Mouse (Mus musculus) midbrain, embryonic 13.5 days (tissue): ENCODE results near the gene Apoc4. TPM values are rescaled to one million over a fixed set of nuclear protein-coding genes. Genes with fewer than 3 reads are reported as not detected.

Experiments used
- ATAC-seq: fragments of 200-750 bp; cut with Nextera tagmentation; 2 replicates; pipeline ENCODE4 v1.8.0; 2017; ENCODE audit warnings: mild to moderate bottlenecking, moderate TSS enrichment, moderate library complexity
- H3K27ac ChIP-seq: fragments of 300-500 bp; sonication (generic); 2 replicates; pipeline ENCODE4 v1.5.1; 2015; ENCODE audit warnings: inconsistent platforms, mild to moderate bottlenecking, moderate library complexity
- H3K27me3 ChIP-seq: fragments of 300-500 bp; sonication (generic); 2 replicates; pipeline ENCODE4 v1.6.1; 2015; ENCODE audit warnings: mild to moderate bottlenecking, inconsistent platforms
- H3K36me3 ChIP-seq: fragments of 300-500 bp; sonication (generic); 2 replicates; pipeline ENCODE4 v1.6.1; 2015; ENCODE audit warnings: mild to moderate bottlenecking, inconsistent platforms
- H3K4me1 ChIP-seq: fragments of 300-500 bp; sonication (generic); replicated peaks from 2 replicates; pipeline ENCODE4 v1.6.1; 2015; ENCODE audit warnings: inconsistent platforms
- H3K4me2 ChIP-seq: fragments of 300-500 bp; sonication (generic); replicated peaks from 2 replicates; pipeline ENCODE4 v1.6.1; 2015; ENCODE audit warnings: moderate library complexity, mild to moderate bottlenecking, inconsistent platforms
- H3K4me3 ChIP-seq: fragments of 300-500 bp; sonication (generic); replicated peaks from 2 replicates; pipeline ENCODE4 v1.5.1; 2015; ENCODE audit warnings: mild to moderate bottlenecking, inconsistent platforms
- H3K9ac ChIP-seq: fragments of 300-500 bp; sonication (generic); replicated peaks from 2 replicates; pipeline ENCODE4 v1.6.1; 2015; ENCODE audit warnings: mild to moderate bottlenecking, inconsistent platforms
- H3K9me3 ChIP-seq: fragments of 300-500 bp; sonication (generic); 2 replicates; pipeline ENCODE4 v1.6.1; 2016; ENCODE audit warnings: mild to moderate bottlenecking, inconsistent platforms
- WGBS: fragments of 180-500 bp; shearing (Covaris S2); methylation state at CpG from one replicate; pipeline ENCODE4 v1.1.7; 2015; 5-methylcytosine and 5-hydroxymethylcytosine counted together
- polyA plus RNA-seq: library from polyadenylated mRNA; unstranded; fragments of >200 nt; fragmentation: Nextera tagmentation; extraction: Ambion mirVana; gene quantifications from 2 replicates; pipeline ENCODE4 v1.2.1, GENCODE M21; 2015

Apoc4 gene
- polyA plus RNA-seq, 1 experiment from 2014 or later = not detected

- H3K4me3 ChIP-seq = peak overlapping the region; percentile 36
- peak overlapping the region; percentile 66 for H3K9ac ChIP-seq
- WGBS = 2% methylated on average over 28 of the region's 28 CpGs
- H3K27ac ChIP-seq = no peak overlapping the region; the same call in 1 of the 2 replicates
- H3K4me2 ChIP-seq = peak overlapping the region; percentile 64
- peaks cover 25% of the 10 kb centered on the region for H3K4me1 ChIP-seq
- no peaks in the 10 kb centered on the region for H3K27me3 ChIP-seq
- no peaks in the 10 kb centered on the region for H3K9me3 ChIP-seq
- ATAC-seq = 0 out of 2 replicates have a peak, but pooled peaks have one; percentile 7
- H3K36me3 ChIP-seq = peaks cover 23% of the 10 kb centered on the region
Observed at GRCm38 (mm10) chr7:19697949-19698906, 16.9 kb upstream of the Apoc4 start.

- ATAC-seq = no peak
- H3K36me3 ChIP-seq = peaks cover 12% of the 10 kb centered on the region
- H3K27me3 ChIP-seq = no peaks in the 10 kb centered on the region
- no peaks in the 10 kb centered on the region for H3K9me3 ChIP-seq
- H3K4me3 ChIP-seq = no peak overlapping the region
- H3K9ac ChIP-seq = no peak overlapping the region
- H3K4me2 ChIP-seq = no peak overlapping the region
- H3K27ac ChIP-seq = no peak overlapping the region
- peaks cover 27% of the 10 kb centered on the region for H3K4me1 ChIP-seq
- 96% methylated on average over 34 of the region's 34 CpGs for WGBS
Observed at GRCm38 (mm10) chr7:19696336-19696873, 15.1 kb upstream of the Apoc4 start.

DNA sequence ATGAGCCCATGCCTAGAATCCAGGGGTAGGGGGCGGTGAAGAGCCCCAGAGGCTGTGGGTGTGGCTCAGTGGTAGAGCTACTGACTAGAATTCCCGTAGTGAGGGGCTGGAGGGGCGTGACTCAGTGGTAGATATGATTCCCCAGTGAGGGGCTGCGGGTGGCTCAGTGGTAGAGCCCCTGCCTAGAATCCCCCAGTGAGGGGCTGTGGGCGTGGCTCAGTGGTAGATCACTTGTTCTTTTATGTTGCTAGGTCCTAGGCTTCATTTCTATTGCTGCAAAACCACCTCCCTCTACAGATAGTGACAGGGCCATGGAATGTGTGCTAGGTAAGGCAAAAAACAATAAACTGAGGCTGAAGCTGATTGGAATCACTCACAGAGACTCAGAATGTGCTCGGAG is 14.6 kb upstream of the Apoc4 start:
- no peaks in the 10 kb centered on the region for H3K27me3 ChIP-seq
- H3K4me3 ChIP-seq = no peak overlapping the region
- WGBS = 87% methylated on average over 6 of the region's 6 CpGs
- H3K9me3 ChIP-seq = no peaks in the 10 kb centered on the region
- H3K36me3 ChIP-seq = peaks cover 10% of the 10 kb centered on the region
- H3K4me1 ChIP-seq = peaks cover 26% of the 10 kb centered on the region
- no peak overlapping the region for H3K27ac ChIP-seq
- H3K4me2 ChIP-seq = no peak overlapping the region
- H3K9ac ChIP-seq = no peak overlapping the region
- no peak for ATAC-seq

DNA sequence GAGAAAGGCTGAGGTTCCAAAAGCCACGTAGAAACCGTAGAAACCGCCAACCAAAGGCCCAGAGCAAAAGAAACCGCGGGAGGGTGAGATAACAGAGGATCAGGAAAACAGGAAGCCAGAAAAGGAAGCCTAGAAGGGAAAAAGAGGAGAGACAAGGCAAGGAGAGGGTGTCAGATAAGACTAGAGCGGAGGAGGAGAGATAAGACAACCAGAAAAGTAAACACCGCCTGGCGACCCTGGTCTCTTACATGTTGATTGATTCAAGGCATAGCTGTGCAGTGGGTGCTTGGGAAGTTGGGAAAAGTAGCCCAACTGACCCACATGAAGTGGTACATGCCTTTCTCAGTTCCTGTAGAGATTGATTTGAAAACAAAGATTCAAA is 13.9 kb upstream of the Apoc4 start:
- peaks cover 25% of the 10 kb centered on the region for H3K4me1 ChIP-seq
- H3K27ac ChIP-seq = no peak overlapping the region
- no peaks in the 10 kb centered on the region for H3K27me3 ChIP-seq
- H3K4me3 ChIP-seq = no peak overlapping the region
- no peak for ATAC-seq
- no peak overlapping the region for H3K9ac ChIP-seq
- 67% methylated on average over 8 of the region's 8 CpGs for WGBS
- H3K36me3 ChIP-seq = peaks cover 10% of the 10 kb centered on the region
- H3K4me2 ChIP-seq = no peak overlapping the region
- no peaks in the 10 kb centered on the region for H3K9me3 ChIP-seq

- H3K9me3 ChIP-seq = no peaks in the 10 kb centered on the region
- no peak for ATAC-seq
- H3K27ac ChIP-seq = no peak overlapping the region
- WGBS = 89% methylated on average over 10 of the region's 10 CpGs
- H3K4me1 ChIP-seq = peaks cover 24% of the 10 kb centered on the region
- no peak overlapping the region for H3K9ac ChIP-seq
- H3K4me3 ChIP-seq = no peak overlapping the region
- peaks cover 10% of the 10 kb centered on the region for H3K36me3 ChIP-seq
- no peaks in the 10 kb centered on the region for H3K27me3 ChIP-seq
- H3K4me2 ChIP-seq = no peak overlapping the region
Observed at GRCm38 (mm10) chr7:19694336-19695212, 13.3 kb upstream of the Apoc4 start.

DNA sequence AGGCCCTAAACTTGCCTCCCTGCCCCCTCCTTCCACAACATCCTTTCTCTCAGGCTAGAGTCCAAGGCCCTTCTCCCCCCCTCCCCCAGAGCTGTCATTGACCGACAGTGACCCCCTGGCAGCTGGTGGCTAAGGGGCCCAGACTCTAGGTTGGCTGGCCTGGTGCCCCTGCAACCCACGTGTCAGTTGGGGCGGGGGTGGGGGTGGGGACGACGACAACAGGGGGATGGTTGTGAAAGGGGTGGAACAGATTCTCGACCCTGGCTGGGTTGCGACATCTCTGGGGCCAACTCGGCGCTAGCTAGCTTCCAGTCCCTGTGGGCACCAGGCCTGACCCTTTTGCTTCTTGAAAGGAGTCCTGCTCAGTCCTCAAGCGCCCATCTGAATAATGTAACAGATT is 12.1 kb upstream of the Apoc4 start:
- Histone ChIP-seq H3K4me1 (peaks cover 13% of the 10 kb centered on the region), H3K9ac (no peak overlapping the region), H3K27ac (no peak overlapping the region), H3K4me3 (no peak overlapping the region), H3K9me3 (no peaks in the 10 kb centered on the region), H3K4me2 (no peak overlapping the region), H3K36me3 (peaks cover 10% of the 10 kb centered on the region), H3K27me3 (no peaks in the 10 kb centered on the region)
- 34% methylated on average over 10 of the region's 10 CpGs for WGBS
- ATAC-seq = no peak

DNA sequence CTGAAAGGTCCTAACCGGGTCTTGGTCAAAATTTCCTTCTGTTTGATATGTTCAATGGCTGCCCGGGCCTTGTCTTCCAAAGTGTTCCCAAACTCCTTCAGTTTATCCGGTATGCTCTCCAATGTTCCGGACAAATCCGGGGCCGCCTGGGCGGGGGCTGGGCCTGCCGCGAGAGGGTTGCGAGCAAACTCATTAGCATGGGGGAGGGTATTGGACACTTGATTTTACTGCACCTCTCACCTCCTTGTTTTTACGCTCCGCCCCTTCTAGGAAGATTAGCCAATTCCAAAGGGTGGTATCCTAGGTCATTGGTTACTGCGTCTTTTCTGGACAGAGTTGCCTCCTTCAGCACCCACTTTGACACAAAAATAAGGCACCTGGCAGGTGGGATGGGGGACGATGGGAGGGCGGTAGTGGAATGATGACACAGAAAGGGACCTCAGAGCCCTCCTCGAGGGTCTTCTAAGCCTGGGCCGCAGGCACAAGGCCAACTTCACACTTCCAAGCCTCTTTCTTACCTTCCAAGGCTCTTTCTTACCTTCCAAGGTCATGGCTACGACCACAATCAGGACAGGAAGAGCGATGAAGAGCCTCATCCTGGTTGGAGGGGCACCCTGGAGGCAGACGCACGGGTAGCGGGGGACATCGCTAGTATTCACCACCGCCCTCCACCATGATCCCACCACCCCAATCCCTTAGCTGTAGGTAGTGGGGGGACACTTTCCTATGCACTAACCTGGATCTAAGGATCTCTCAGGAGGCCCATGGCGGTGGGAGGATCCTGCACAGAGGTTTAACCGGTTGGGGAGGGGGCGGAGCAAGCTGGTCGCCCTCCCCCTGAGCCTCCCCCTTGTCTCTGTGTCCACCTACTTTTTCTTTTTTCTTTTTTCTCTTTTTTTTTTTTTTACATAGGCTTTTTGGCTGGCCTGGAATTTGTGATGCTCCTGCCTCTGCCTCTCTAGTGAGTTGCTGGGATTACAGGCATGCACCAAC is 10.9 kb upstream of the Apoc4 start, which contains the start of gene Apoc1:
TSS of gene Apoc1 (minus strand) at position 788 of the 993 bp plus-strand sequence.
- no peak within 1 kb of the TSS for H3K9ac ChIP-seq
- no peak within 1 kb of the TSS for H3K4me2 ChIP-seq
- H3K4me1 ChIP-seq = 0 out of 2 replicates have a peak, but pooled peaks cover 6% of the 10 kb centered on the region
- no peak within 1 kb of the TSS for H3K4me3 ChIP-seq
- ATAC-seq = no peak
- H3K9me3 ChIP-seq = no peaks in the 10 kb centered on the region
- no peak within 1 kb of the TSS for H3K27ac ChIP-seq
- peaks cover 10% of the 10 kb centered on the region for H3K36me3 ChIP-seq
- WGBS = 49% methylated on average over 28 of the region's 28 CpGs
- H3K27me3 ChIP-seq = no peaks in the 10 kb centered on the region

DNA sequence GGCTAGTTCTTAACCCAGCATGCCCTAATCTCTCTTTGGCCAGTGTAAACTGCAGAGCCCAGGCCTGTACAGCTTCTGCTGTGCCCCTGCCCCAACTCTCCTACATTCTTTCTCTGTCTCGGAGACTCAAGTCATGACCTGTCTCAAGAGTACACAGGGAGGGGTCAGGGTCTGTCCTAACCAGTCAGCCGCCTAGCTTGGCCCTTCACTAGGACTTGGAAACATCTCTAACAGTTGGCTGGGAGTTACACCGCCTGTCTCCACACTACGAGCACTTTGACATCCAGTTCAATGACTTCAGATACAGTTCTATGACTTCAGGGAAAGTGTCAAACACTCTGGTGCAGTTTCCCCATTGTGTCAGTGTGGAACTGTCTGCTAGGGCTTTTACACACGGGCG is 10.2 kb upstream of the Apoc4 start:
- peaks cover 6% of the 10 kb centered on the region for H3K36me3 ChIP-seq
- no peak overlapping the region for H3K4me2 ChIP-seq
- H3K27me3 ChIP-seq = no peaks in the 10 kb centered on the region
- no peak overlapping the region for H3K27ac ChIP-seq
- WGBS = 78% methylated on average over 6 of the region's 6 CpGs
- H3K9ac ChIP-seq = no peak overlapping the region
- no peak overlapping the region for H3K4me3 ChIP-seq
- 0 out of 2 replicates have a peak, but pooled peaks cover 6% of the 10 kb centered on the region for H3K4me1 ChIP-seq
- no peaks in the 10 kb centered on the region for H3K9me3 ChIP-seq
- no peak for ATAC-seq

DNA sequence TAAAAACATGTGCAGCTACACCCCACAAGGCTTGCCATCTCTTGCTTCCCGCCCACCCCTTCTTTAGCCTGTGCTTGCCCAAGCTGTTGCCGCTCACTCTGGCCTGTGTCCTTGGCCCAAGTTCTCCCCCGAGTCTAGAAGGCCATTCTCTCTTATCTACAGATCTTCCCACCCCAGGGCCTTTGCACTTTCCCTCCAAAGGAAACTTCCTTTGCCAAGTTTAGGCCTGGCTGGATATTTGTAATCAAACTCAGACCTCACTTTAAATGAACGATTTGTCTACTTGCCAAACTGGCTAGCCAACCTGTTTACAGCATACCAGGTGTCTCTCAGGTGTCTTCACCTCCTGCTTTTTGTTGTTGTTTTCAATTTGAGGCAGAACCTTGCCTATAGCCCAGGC is 9.6 kb upstream of the Apoc4 start:
- Histone ChIP-seq H3K4me1 (0 out of 2 replicates have a peak, but pooled peaks cover 6% of the 10 kb centered on the region), H3K9me3 (no peaks in the 10 kb centered on the region), H3K4me2 (no peak overlapping the region), H3K27ac (no peak overlapping the region), H3K36me3 (0 out of 2 replicates have a peak, but pooled peaks cover under 1% of the 10 kb centered on the region), H3K27me3 (no peaks in the 10 kb centered on the region), H3K4me3 (no peak overlapping the region), H3K9ac (no peak overlapping the region)
- 89% methylated on average over 4 of the region's 4 CpGs for WGBS
- ATAC-seq = no peak

- Histone ChIP-seq H3K27me3 (no peaks in the 10 kb centered on the region), H3K27ac (no peak overlapping the region), H3K4me3 (no peak overlapping the region), H3K4me2 (no peak overlapping the region), H3K4me1 (0 out of 2 replicates have a peak, but pooled peaks cover 6% of the 10 kb centered on the region), H3K9me3 (no peaks in the 10 kb centered on the region), H3K36me3 (no peaks in the 10 kb centered on the region), H3K9ac (no peak overlapping the region)
- no peak for ATAC-seq
- 94% methylated on average over 2 of the region's 2 CpGs for WGBS
Observed at GRCm38 (mm10) chr7:19688611-19689010, 7.3 kb upstream of the Apoc4 start.

DNA sequence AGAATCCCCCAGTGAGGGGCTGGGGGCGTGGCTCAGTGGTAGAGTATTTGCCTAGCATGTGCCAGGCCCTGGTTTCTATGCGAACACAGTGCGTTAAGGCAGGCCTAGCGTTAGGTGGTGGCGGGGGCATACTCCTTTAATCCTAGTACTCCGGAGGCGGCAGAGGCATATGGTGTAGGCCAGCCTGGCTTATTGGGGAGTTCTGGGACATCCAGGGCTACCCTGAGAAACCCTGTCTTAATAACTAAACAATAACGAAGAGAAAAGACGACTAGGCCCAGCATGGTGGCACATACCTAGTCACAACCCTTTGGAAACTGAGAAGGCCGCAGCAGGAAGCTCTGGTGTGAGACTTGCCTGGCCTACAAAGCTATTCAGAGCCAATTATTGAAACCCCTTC is 6.8 kb upstream of the Apoc4 start:
- H3K4me3 ChIP-seq = no peak overlapping the region
- H3K4me2 ChIP-seq = no peak overlapping the region
- no peak overlapping the region for H3K27ac ChIP-seq
- no peaks in the 10 kb centered on the region for H3K9me3 ChIP-seq
- 90% methylated on average over 10 of the region's 10 CpGs for WGBS
- H3K9ac ChIP-seq = no peak overlapping the region
- ATAC-seq = no peak
- 0 out of 2 replicates have a peak, but pooled peaks cover under 1% of the 10 kb centered on the region for H3K4me1 ChIP-seq
- no peaks in the 10 kb centered on the region for H3K36me3 ChIP-seq
- no peaks in the 10 kb centered on the region for H3K27me3 ChIP-seq
